Mouse (Mus musculus) intestine, embryonic 14.5 days (tissue): ENCODE results near the gene Edaradd. TPM values are rescaled to one million over a fixed set of nuclear protein-coding genes. Genes with fewer than 3 reads are reported as not detected.
A peak's percentile ranks its signal among the peaks of the same experiment; 100 is the strongest.

ENCODE experiments used
- ATAC-seq: fragments of 200-750 bp; cut with Nextera tagmentation; replicated peaks from 2 replicates; pipeline ENCODE4 v1.8.0; 2017; ENCODE audit warnings: low read depth, moderate number of reproducible peaks, moderate TSS enrichment, moderate library complexity; ENCODE audit not compliant: low FRiP score, low TSS enrichment
- DNase-seq: peaks from one replicate; pipeline ENCODE4 v3.0.0-alpha.2; 2018; ENCODE audit warnings: low spot score
- H3K27ac ChIP-seq: fragments of 300-500 bp; sonication (generic); 2 replicates; pipeline ENCODE4 v1.5.1; 2014; ENCODE audit warnings: low read depth, mild to moderate bottlenecking, control low read depth
- H3K27me3 ChIP-seq: fragments of 300-500 bp; sonication (generic); replicated peaks from 2 replicates; pipeline ENCODE4 v1.6.1; 2014; ENCODE audit warnings: low read length, control low read depth; ENCODE audit not compliant: control insufficient read depth, insufficient read depth
- H3K36me3 ChIP-seq: fragments of 300-500 bp; sonication (generic); 2 replicates; pipeline ENCODE4 v1.6.1; 2014; ENCODE audit warnings: low read length, control low read depth; ENCODE audit not compliant: control insufficient read depth, insufficient read depth
- H3K4me1 ChIP-seq: fragments of 300-500 bp; sonication (generic); replicated peaks from 2 replicates; pipeline ENCODE4 v1.6.1; 2014; ENCODE audit warnings: low read length, control low read depth, mixed read lengths; ENCODE audit not compliant: control insufficient read depth, insufficient read depth
- H3K4me2 ChIP-seq: fragments of 300-500 bp; sonication (generic); 2 replicates; pipeline ENCODE4 v1.6.1; 2014; ENCODE audit warnings: low read length
- H3K4me3 ChIP-seq: fragments of 300-500 bp; sonication (generic); 2 replicates; pipeline ENCODE4 v1.5.1; 2014; ENCODE audit warnings: low read depth, low read length, control low read depth, mixed read lengths
- H3K9ac ChIP-seq: fragments of 300-500 bp; sonication (generic); 2 replicates; pipeline ENCODE4 v1.6.1; 2014; ENCODE audit warnings: mild to moderate bottlenecking, low read length
- H3K9me3 ChIP-seq: fragments of 300-500 bp; sonication (generic); 2 replicates; pipeline ENCODE4 v1.6.1; 2016; ENCODE audit warnings: low read length, control low read depth; ENCODE audit not compliant: control insufficient read depth
- WGBS: fragments of 180-500 bp; shearing (Covaris S2); extraction: QIAGEN DNeasy Blood & Tissue Kit; methylation state at CpG from one replicate; pipeline ENCODE4 v1.1.7; 2014; 5-methylcytosine and 5-hydroxymethylcytosine counted together
- polyA plus RNA-seq: library from polyadenylated mRNA; unstranded; fragments of >200 nt; fragmentation: Nextera tagmentation; extraction: Ambion mirVana; gene quantifications from 2 replicates; pipeline ENCODE4 v1.2.1, GENCODE M21; 2014

Edaradd gene
- polyA plus RNA-seq, 1 experiment from 2014 or later, result 1.5 TPM

GRCm38 (mm10) chr13:12559044-12559443 is 38.8 kb upstream of the Edaradd start:
- no peak overlapping the region for H3K4me2 ChIP-seq
- DNase-seq, result no peak
- 64% methylated on average over 3 of the region's 3 CpGs for WGBS
- no peak overlapping the region for H3K9ac ChIP-seq
- no peaks in the 10 kb centered on the region for H3K9me3 ChIP-seq
- H3K36me3 ChIP-seq, result no peaks in the 10 kb centered on the region
- no peaks in the 10 kb centered on the region for H3K27me3 ChIP-seq
- H3K4me1 ChIP-seq, result no peaks in the 10 kb centered on the region
- no peak overlapping the region for H3K4me3 ChIP-seq
- ATAC-seq, result no peak
- H3K27ac ChIP-seq, result no peak overlapping the region

GRCm38 (mm10) chr13:12554211-12554610 is 34.0 kb upstream of the Edaradd start:
- H3K9me3 ChIP-seq, result no peaks in the 10 kb centered on the region
- H3K4me2 ChIP-seq, result no peak overlapping the region
- no peak overlapping the region for H3K27ac ChIP-seq
- no peak overlapping the region for H3K4me3 ChIP-seq
- ATAC-seq (no peak), DNase-seq (no peak)
- H3K4me1 ChIP-seq, result no peaks in the 10 kb centered on the region
- 51% methylated on average over 4 of the region's 4 CpGs for WGBS
- H3K36me3 ChIP-seq, result no peaks in the 10 kb centered on the region
- no peak overlapping the region for H3K9ac ChIP-seq
- no peaks in the 10 kb centered on the region for H3K27me3 ChIP-seq

GRCm38 (mm10) chr13:12543880-12544568 is 23.8 kb upstream of the Edaradd start:
- 73% methylated on average over 8 of the region's 8 CpGs for WGBS
- no peaks in the 10 kb centered on the region for H3K9me3 ChIP-seq
- H3K36me3 ChIP-seq, result no peaks in the 10 kb centered on the region
- H3K4me3 ChIP-seq, result no peak overlapping the region
- H3K27me3 ChIP-seq, result no peaks in the 10 kb centered on the region
- H3K9ac ChIP-seq, result no peak overlapping the region
- no peak for DNase-seq
- H3K4me1 ChIP-seq, result peaks cover 12% of the 10 kb centered on the region
- H3K4me2 ChIP-seq, result no peak overlapping the region
- ATAC-seq, result no peak; the same call in 1 of the 2 replicates
- H3K27ac ChIP-seq, result no peak overlapping the region

GRCm38 (mm10) chr13:12543246-12543645 is 23.0 kb upstream of the Edaradd start:
- DNase-seq (no peak), ATAC-seq (no peak)
- H3K9me3 ChIP-seq, result no peaks in the 10 kb centered on the region
- H3K36me3 ChIP-seq, result no peaks in the 10 kb centered on the region
- no peak overlapping the region for H3K9ac ChIP-seq
- H3K27me3 ChIP-seq, result no peaks in the 10 kb centered on the region
- no peak overlapping the region for H3K27ac ChIP-seq
- 63% methylated on average over 5 of the region's 5 CpGs for WGBS
- no peak overlapping the region for H3K4me2 ChIP-seq
- no peak overlapping the region for H3K4me3 ChIP-seq
- H3K4me1 ChIP-seq, result peaks cover 12% of the 10 kb centered on the region

- no peaks in the 10 kb centered on the region for H3K27me3 ChIP-seq
- WGBS, result 7% methylated on average over 23 of the region's 23 CpGs
- ATAC-seq (peak; percentile 77; the same call in 1 of the 2 replicates), DNase-seq (peak; percentile 65)
- peak overlapping the region; percentile 8; the same call in 1 of the 2 replicates for H3K4me3 ChIP-seq
- peak overlapping the region; percentile 43 for H3K4me2 ChIP-seq
- H3K27ac ChIP-seq, result no peak overlapping the region
- H3K9ac ChIP-seq, result no peak overlapping the region
- H3K9me3 ChIP-seq, result no peaks in the 10 kb centered on the region
- peaks cover 12% of the 10 kb centered on the region for H3K4me1 ChIP-seq
- no peaks in the 10 kb centered on the region for H3K36me3 ChIP-seq
Observed at GRCm38 (mm10) chr13:12542006-12542981, 22.1 kb upstream of the Edaradd start.

GRCm38 (mm10) chr13:12540119-12540518 is 19.9 kb upstream of the Edaradd start:
- no peak for DNase-seq
- no peak for ATAC-seq
- WGBS, result 66% methylated on average over 13 of the region's 13 CpGs
- Histone ChIP-seq H3K27ac (no peak overlapping the region), H3K9ac (no peak overlapping the region), H3K4me2 (no peak overlapping the region), H3K4me1 (peaks cover 12% of the 10 kb centered on the region), H3K27me3 (no peaks in the 10 kb centered on the region), H3K36me3 (no peaks in the 10 kb centered on the region), H3K4me3 (no peak overlapping the region), H3K9me3 (no peaks in the 10 kb centered on the region)

GRCm38 (mm10) chr13:12539716-12540115 is 19.5 kb upstream of the Edaradd start:
- Histone ChIP-seq H3K9me3 (no peaks in the 10 kb centered on the region), H3K27me3 (no peaks in the 10 kb centered on the region), H3K4me1 (peaks cover 12% of the 10 kb centered on the region), H3K4me2 (no peak overlapping the region), H3K27ac (no peak overlapping the region), H3K36me3 (no peaks in the 10 kb centered on the region), H3K9ac (no peak overlapping the region), H3K4me3 (no peak overlapping the region)
- WGBS, result 37% methylated on average over 11 of the region's 11 CpGs
- ATAC-seq, result no peak
- no peak for DNase-seq

- ATAC-seq (no peak), DNase-seq (no peak)
- Histone ChIP-seq H3K36me3 (no peaks in the 10 kb centered on the region), H3K9ac (no peak overlapping the region), H3K27ac (no peak overlapping the region), H3K4me3 (no peak overlapping the region), H3K4me2 (no peak overlapping the region), H3K27me3 (no peaks in the 10 kb centered on the region), H3K4me1 (peaks cover 9% of the 10 kb centered on the region), H3K9me3 (no peaks in the 10 kb centered on the region)
- 80% methylated on average over 6 of the region's 6 CpGs for WGBS
Observed at GRCm38 (mm10) chr13:12537971-12538370, 17.7 kb upstream of the Edaradd start.
